Mouse (Mus musculus) adrenal gland, adult 2 months (tissue): ENCODE results near the gene Olfr680-ps1. TPM values are rescaled to one million over a fixed set of nuclear protein-coding genes. Genes with fewer than 3 reads are reported as not detected.
"Not testable (repeated sequence)": the region's sequence is repeated elsewhere in the genome, so short reads cannot be mapped to it uniquely, and the experiment has no call there.

ENCODE experiments used
- DNase-seq: peaks from one replicate; pipeline ENCODE4 v3.0.0; 2021
- long read RNA-seq: library from polyadenylated mRNA; stranded (forward); transcript quantifications from one replicate; pipeline ENCODE4 v2.0.0, GENCODE M21; 2021
- polyA plus RNA-seq: library from polyadenylated mRNA; depleted of rRNA; stranded (reverse); fragments of >200 nt; gene quantifications from 2 replicates; pipeline ENCODE4 v1.2.3, GENCODE M21; 2012; rRNA removed
- total RNA-seq, 2 experiments: library from RNA; stranded (reverse); gene quantifications; 2 replicates each; pipeline ENCODE4 v1.2.3; 2021

Gene Olfr680-ps1
- total RNA-seq (not detected), polyA plus RNA-seq (not detected in 2 replicates)
- long read RNA-seq: 0 reads

GRCm38 (mm10) chr7:105092717-105093116 is at the start of gene Olfr680-ps1:
Olfr680-ps1 (minus strand) TSS chr7:105092817.
- DNase-seq: not testable (repeated sequence)

- no peak for DNase-seq
Measured at GRCm38 (mm10) chr7:105141275-105141674, 48.7 kb upstream of the Olfr680-ps1 start.

- no peak for DNase-seq
Measured at GRCm38 (mm10) chr7:105116536-105116935, 23.9 kb upstream of the Olfr680-ps1 start, which contains the start of gene Olfr681. Olfr681 (plus strand) TSS chr7:105116836.

- DNase-seq: no peak
Measured at GRCm38 (mm10) chr7:105080905-105081304, 11.7 kb downstream of the Olfr680-ps1 start, which contains the start of gene Olfr679. Olfr679 (plus strand) TSS chr7:105081205.

- DNase-seq: no peak
Measured at GRCm38 (mm10) chr7:105064175-105064574, 28.4 kb downstream of the Olfr680-ps1 start, which contains the start of gene Olfr678. Olfr678 (plus strand) TSS chr7:105064475.

- no peak for DNase-seq
Measured at GRCm38 (mm10) chr7:105058951-105059350, 33.7 kb downstream of the Olfr680-ps1 start.

Other genes starting within 250 kb of the Olfr680-ps1 start
- gene Usp17la, start 235.8 kb downstream of the Olfr680-ps1 start, total RNA-seq: not detected
- not detected in 2 replicates for gene Usp17la, start 235.8 kb downstream of the Olfr680-ps1 start, polyA plus RNA-seq
- not detected for gene Olfr665, start 214.8 kb downstream of the Olfr680-ps1 start, total RNA-seq
- gene Olfr665, start 214.8 kb downstream of the Olfr680-ps1 start, polyA plus RNA-seq: not detected in 2 replicates
- gene Olfr666, start 196.9 kb downstream of the Olfr680-ps1 start, total RNA-seq: not detected
- gene Olfr666, start 196.9 kb downstream of the Olfr680-ps1 start, polyA plus RNA-seq: not detected in 2 replicates
- not detected for gene Olfr667, start 171.3 kb downstream of the Olfr680-ps1 start, total RNA-seq
- not detected in 2 replicates for gene Olfr667, start 171.3 kb downstream of the Olfr680-ps1 start, polyA plus RNA-seq
- not detected for gene Olfr668, start 164.8 kb downstream of the Olfr680-ps1 start, total RNA-seq
- gene Olfr668, start 164.8 kb downstream of the Olfr680-ps1 start, polyA plus RNA-seq: not detected in 2 replicates
- gene Olfr669, start 158.6 kb downstream of the Olfr680-ps1 start, total RNA-seq: not detected
- gene Olfr669, start 158.6 kb downstream of the Olfr680-ps1 start, polyA plus RNA-seq: not detected in 2 replicates
- gene Olfr670, start 130.2 kb downstream of the Olfr680-ps1 start, total RNA-seq: not detected
- gene Olfr670, start 130.2 kb downstream of the Olfr680-ps1 start, polyA plus RNA-seq: not detected in 2 replicates
- not detected for gene Olfr671, start 113.7 kb downstream of the Olfr680-ps1 start, total RNA-seq
- not detected in 2 replicates for gene Olfr671, start 113.7 kb downstream of the Olfr680-ps1 start, polyA plus RNA-seq
- not detected for gene Olfr672, start 90.8 kb downstream of the Olfr680-ps1 start, total RNA-seq
- not detected in 2 replicates for gene Olfr672, start 90.8 kb downstream of the Olfr680-ps1 start, polyA plus RNA-seq
- gene Olfr675, start 64.4 kb downstream of the Olfr680-ps1 start, total RNA-seq: not detected
- not detected in 2 replicates for gene Olfr675, start 64.4 kb downstream of the Olfr680-ps1 start, polyA plus RNA-seq
- gene Olfr676, start 60.1 kb downstream of the Olfr680-ps1 start, total RNA-seq: not detected
- not detected in 2 replicates for gene Olfr676, start 60.1 kb downstream of the Olfr680-ps1 start, polyA plus RNA-seq
- gene Olfr677, start 41.4 kb downstream of the Olfr680-ps1 start, total RNA-seq: not detected
- gene Olfr677, start 41.4 kb downstream of the Olfr680-ps1 start, polyA plus RNA-seq: not detected in 2 replicates
- gene Olfr678, start 28.3 kb downstream of the Olfr680-ps1 start, total RNA-seq: not detected
- gene Olfr678, start 28.3 kb downstream of the Olfr680-ps1 start, polyA plus RNA-seq: not detected in 2 replicates
- not detected for gene Olfr679, start 11.6 kb downstream of the Olfr680-ps1 start, total RNA-seq
- not detected in 2 replicates for gene Olfr679, start 11.6 kb downstream of the Olfr680-ps1 start, polyA plus RNA-seq
- gene Olfr681, start 24.0 kb upstream of the Olfr680-ps1 start, total RNA-seq: not detected
- gene Olfr681, start 24.0 kb upstream of the Olfr680-ps1 start, polyA plus RNA-seq: not detected in 2 replicates
- not detected for gene Olfr683, start 54.2 kb upstream of the Olfr680-ps1 start, total RNA-seq
- not detected in 2 replicates for gene Olfr683, start 54.2 kb upstream of the Olfr680-ps1 start, polyA plus RNA-seq
- gene Olfr684, start 70.8 kb upstream of the Olfr680-ps1 start, total RNA-seq: not detected
- not detected in 2 replicates for gene Olfr684, start 70.8 kb upstream of the Olfr680-ps1 start, polyA plus RNA-seq
- gene Olfr685, start 93.2 kb upstream of the Olfr680-ps1 start, total RNA-seq: not detected
- not detected in 2 replicates for gene Olfr685, start 93.2 kb upstream of the Olfr680-ps1 start, polyA plus RNA-seq
- not detected for gene Olfr686, start 114.7 kb upstream of the Olfr680-ps1 start, total RNA-seq
- not detected in 2 replicates for gene Olfr686, start 114.7 kb upstream of the Olfr680-ps1 start, polyA plus RNA-seq
- not detected for gene Olfr688, start 195.3 kb upstream of the Olfr680-ps1 start, total RNA-seq
- not detected in 2 replicates for gene Olfr688, start 195.3 kb upstream of the Olfr680-ps1 start, polyA plus RNA-seq
- gene Olfr689, start 218.3 kb upstream of the Olfr680-ps1 start, total RNA-seq: not detected
- gene Olfr689, start 218.3 kb upstream of the Olfr680-ps1 start, polyA plus RNA-seq: not detected in 2 replicates
- gene Olfr690, start 241.3 kb upstream of the Olfr680-ps1 start, total RNA-seq: not detected
- not detected in 2 replicates for gene Olfr690, start 241.3 kb upstream of the Olfr680-ps1 start, polyA plus RNA-seq
- not detected for gene Olfr691, start 249.5 kb upstream of the Olfr680-ps1 start, total RNA-seq
- not detected in 2 replicates for gene Olfr691, start 249.5 kb upstream of the Olfr680-ps1 start, polyA plus RNA-seq